Comparison of ENCODE assay signal across 24 mouse cellular contexts in genomic region chr15:56248731-56249130, GRCm38 (mm10).
"Had no signal": no experiment of that assay in that cellular context is flagged by ENCODE, and none has a peak within 500 bp of the region (broad histone marks: within the 10 kb centered on the region; RNA-seq: fewer than 3 reads in every experiment).

No protein-coding gene starts in this region.

- DNase-seq: cerebellum, adult 9-11 months; cerebellum, postnatal 10 days; cerebellum, postnatal 14 days; cerebellum, postnatal 25 days; cerebellum, postnatal 36 days; embryo, embryonic 11 days; forebrain, postnatal 0 days; gastrocnemius, adult 2 months; gastrocnemius, postnatal 10 days; gastrocnemius, postnatal 14 days; gastrocnemius, postnatal 25 days; gastrocnemius, postnatal 36 days; heart, adult 11 months; heart, adult 18-20 months; heart, adult 2 months had no signal

- H3K4me3 ChIP-seq: embryonic facial prominence, embryonic 10.5 days; embryonic facial prominence, embryonic 12.5 days; embryonic facial prominence, embryonic 13.5 days; embryonic facial prominence, embryonic 15.5 days; erythroblast, embryonic 14.5 days; forebrain, embryonic 10.5 days; forebrain, embryonic 12.5 days; forebrain, embryonic 13.5 days; forebrain, embryonic 15.5 days; gastrocnemius, adult 2 months; heart, adult 2 months had no signal

- H3K4me1 ChIP-seq: embryonic facial prominence, embryonic 15.5 days; forebrain, embryonic 10.5 days; forebrain, embryonic 12.5 days; forebrain, embryonic 13.5 days; forebrain, embryonic 15.5 days had no signal
